Mouse (Mus musculus): ENCODE measurements around the gene Crebbp. TPM values are rescaled to one million over a fixed set of nuclear protein-coding genes. Genes with fewer than 3 reads are reported as not detected.

The Crebbp gene
- polyA plus RNA-seq, 1 experiment from 2014 or later: 22.7 TPM

- ATAC-seq: peak; percentile 56
- WGBS: 71% methylated on average over 4 of the region's 4 CpGs
- Histone ChIP-seq H3K36me3 (ENCODE audit: control insufficient read depth, insufficient read depth) (peaks cover 78% of the 10 kb centered on the region), H3K9me3 (ENCODE audit: control insufficient read depth) (no peaks in the 10 kb centered on the region), H3K27ac (ENCODE audit: low read depth, low read length) (peak overlapping the region; percentile 54), H3K9ac (ENCODE audit: low read depth, low read length) (no peak overlapping the region), H3K4me1 (replicated peaks; ENCODE audit: control insufficient read depth, insufficient read depth, low read length) (no peaks in the 10 kb centered on the region), H3K4me3 (ENCODE audit: low read depth, low read length) (no peak overlapping the region), H3K4me2 (replicated peaks; ENCODE audit: low read depth) (no peak overlapping the region), H3K27me3 (replicated peaks; ENCODE audit: control insufficient read depth, insufficient read depth, low read length) (no peaks in the 10 kb centered on the region)
- TF ChIP-seq CTCF (IDR thresholded peaks at IDR 0.05; ENCODE audit: low read depth): no peak
Observed at GRCm38 (mm10) chr16:4117072-4117471, 96.7 kb downstream of the Crebbp start.

DNA sequence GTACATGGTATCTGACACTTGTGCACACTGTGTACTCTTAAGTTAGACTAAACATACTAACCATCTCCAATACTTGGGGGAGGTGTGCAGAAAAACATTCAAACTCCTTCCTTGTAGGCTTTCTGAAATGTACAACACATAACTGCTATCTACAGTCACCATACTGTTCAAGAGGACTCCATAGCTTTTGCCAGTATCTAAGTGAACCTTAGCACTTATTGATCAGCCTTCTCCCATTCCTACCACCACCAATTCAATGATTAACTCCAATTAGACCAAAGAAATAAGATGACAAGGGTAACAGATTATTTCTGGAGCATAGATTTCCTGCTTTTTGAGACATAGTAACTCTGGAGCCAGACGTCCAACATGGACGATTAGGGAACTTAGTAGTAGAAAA, 113.4 kb downstream of the Crebbp start:
- Histone ChIP-seq H3K4me2 (replicated peaks; ENCODE audit: low read depth) (no peak overlapping the region), H3K9me3 (ENCODE audit: control insufficient read depth) (no peaks in the 10 kb centered on the region), H3K36me3 (ENCODE audit: control insufficient read depth, insufficient read depth) (peaks cover 51% of the 10 kb centered on the region), H3K4me1 (replicated peaks; ENCODE audit: control insufficient read depth, insufficient read depth, low read length) (no peaks in the 10 kb centered on the region), H3K9ac (ENCODE audit: low read depth, low read length) (no peak overlapping the region), H3K27ac (ENCODE audit: low read depth, low read length) (no peak overlapping the region; the same call in 1 of the 2 replicates), H3K4me3 (ENCODE audit: low read depth, low read length) (no peak overlapping the region), H3K27me3 (replicated peaks; ENCODE audit: control insufficient read depth, insufficient read depth, low read length) (no peaks in the 10 kb centered on the region)
- WGBS: 59% methylated on average over 2 of the region's 2 CpGs
- peak; percentile 85 for ATAC-seq
- no peak for TF ChIP-seq CTCF (IDR thresholded peaks at IDR 0.05; ENCODE audit: low read depth)

- H3K27me3 ChIP-seq (replicated peaks; ENCODE audit: control insufficient read depth, insufficient read depth, low read length): no peaks in the 10 kb centered on the region
- WGBS: 97% methylated on average over 1 of the region's 1 CpGs
- H3K9ac ChIP-seq (ENCODE audit: low read depth, low read length): no peak overlapping the region
- H3K4me1 ChIP-seq (replicated peaks; ENCODE audit: control insufficient read depth, insufficient read depth, low read length): no peaks in the 10 kb centered on the region
- H3K27ac ChIP-seq (ENCODE audit: low read depth, low read length): no peak overlapping the region
- no peak for ATAC-seq
- no peak for TF ChIP-seq CTCF (IDR thresholded peaks at IDR 0.05; ENCODE audit: low read depth)
- H3K36me3 ChIP-seq (ENCODE audit: control insufficient read depth, insufficient read depth): peaks cover 65% of the 10 kb centered on the region
- no peak overlapping the region for H3K4me2 ChIP-seq (replicated peaks; ENCODE audit: low read depth)
- H3K4me3 ChIP-seq (ENCODE audit: low read depth, low read length): no peak overlapping the region
- H3K9me3 ChIP-seq (ENCODE audit: control insufficient read depth): no peaks in the 10 kb centered on the region
Observed at GRCm38 (mm10) chr16:4097521-4097920, 116.3 kb downstream of the Crebbp start.

GRCm38 (mm10) chr16:4096898-4097297, 116.9 kb downstream of the Crebbp start:
- H3K36me3 ChIP-seq (ENCODE audit: control insufficient read depth, insufficient read depth): peaks cover 72% of the 10 kb centered on the region
- ATAC-seq: no peak
- H3K27ac ChIP-seq (ENCODE audit: low read depth, low read length): no peak overlapping the region
- no peaks in the 10 kb centered on the region for H3K4me1 ChIP-seq (replicated peaks; ENCODE audit: control insufficient read depth, insufficient read depth, low read length)
- no peaks in the 10 kb centered on the region for H3K9me3 ChIP-seq (ENCODE audit: control insufficient read depth)
- H3K9ac ChIP-seq (ENCODE audit: low read depth, low read length): no peak overlapping the region
- H3K4me2 ChIP-seq (replicated peaks; ENCODE audit: low read depth): no peak overlapping the region
- H3K27me3 ChIP-seq (replicated peaks; ENCODE audit: control insufficient read depth, insufficient read depth, low read length): no peaks in the 10 kb centered on the region
- no peak overlapping the region for H3K4me3 ChIP-seq (ENCODE audit: low read depth, low read length)
- no peak for TF ChIP-seq CTCF (IDR thresholded peaks at IDR 0.05; ENCODE audit: low read depth)

DNA sequence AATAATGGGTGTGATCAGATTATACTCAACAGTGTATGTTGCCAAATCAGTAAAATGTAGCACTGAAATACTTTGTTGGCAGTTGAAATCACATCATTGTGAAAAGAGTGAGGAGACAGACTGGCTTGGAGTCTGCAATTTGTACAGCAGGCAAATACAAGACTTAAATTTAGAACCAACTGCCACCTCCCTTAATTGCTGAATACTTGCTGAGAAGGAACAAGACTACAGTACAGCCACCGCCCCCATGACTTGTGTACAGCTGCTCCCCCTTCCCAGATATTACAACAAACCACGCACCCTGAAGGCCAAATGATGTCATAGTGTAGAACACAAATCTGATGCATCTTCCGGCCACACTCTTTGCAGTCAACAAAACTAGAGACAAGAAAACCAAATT, 117.7 kb downstream of the Crebbp start:
- ATAC-seq: no peak
- TF ChIP-seq CTCF (IDR thresholded peaks at IDR 0.05; ENCODE audit: low read depth): no peak
- H3K27ac ChIP-seq (ENCODE audit: low read depth, low read length): no peak overlapping the region
- no peaks in the 10 kb centered on the region for H3K9me3 ChIP-seq (ENCODE audit: control insufficient read depth)
- H3K4me1 ChIP-seq (replicated peaks; ENCODE audit: control insufficient read depth, insufficient read depth, low read length): no peaks in the 10 kb centered on the region
- H3K36me3 ChIP-seq (ENCODE audit: control insufficient read depth, insufficient read depth): peaks cover 79% of the 10 kb centered on the region
- H3K4me2 ChIP-seq (replicated peaks; ENCODE audit: low read depth): no peak overlapping the region
- no peaks in the 10 kb centered on the region for H3K27me3 ChIP-seq (replicated peaks; ENCODE audit: control insufficient read depth, insufficient read depth, low read length)
- H3K9ac ChIP-seq (ENCODE audit: low read depth, low read length): no peak overlapping the region
- no peak overlapping the region for H3K4me3 ChIP-seq (ENCODE audit: low read depth, low read length)
- 90% methylated on average over 3 of the region's 3 CpGs for WGBS

DNA sequence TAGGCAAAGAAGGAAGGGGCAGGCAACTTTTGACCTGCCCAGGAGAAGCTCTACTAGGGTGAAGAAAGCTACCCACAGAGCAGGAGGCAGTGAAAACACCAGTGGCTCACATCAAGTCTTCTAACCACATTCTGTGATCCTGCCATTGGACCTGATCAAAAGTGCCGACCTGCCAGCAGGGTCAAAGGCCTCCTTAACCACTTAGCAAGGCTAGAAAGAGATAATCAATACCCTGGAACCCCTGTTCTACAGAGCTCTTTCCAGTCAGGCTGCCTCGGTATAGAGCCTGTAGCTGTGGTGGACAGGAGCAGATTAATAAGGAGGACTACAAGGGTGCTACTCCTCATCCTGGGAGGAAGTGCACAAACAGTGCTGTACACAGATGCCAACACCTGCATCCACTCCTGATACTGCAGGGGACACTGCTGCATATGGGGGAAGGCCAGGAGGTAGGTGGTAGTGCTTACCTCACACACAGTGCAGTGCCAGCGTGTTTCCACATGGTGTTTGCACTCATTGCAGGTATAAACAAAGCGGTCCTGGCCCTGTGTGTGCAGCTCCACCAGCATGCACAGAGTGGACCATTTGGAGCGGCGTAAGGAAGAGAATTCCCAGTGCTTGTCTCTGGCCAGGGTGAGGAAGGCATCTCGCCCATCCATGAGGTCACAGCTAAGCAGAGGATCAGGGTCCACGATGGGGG, 126.4 kb downstream of the Crebbp start:
- TF ChIP-seq CTCF (IDR thresholded peaks at IDR 0.05; ENCODE audit: low read depth): no peak
- no peaks in the 10 kb centered on the region for H3K9me3 ChIP-seq (ENCODE audit: control insufficient read depth)
- peaks cover 77% of the 10 kb centered on the region for H3K36me3 ChIP-seq (ENCODE audit: control insufficient read depth, insufficient read depth)
- no peak overlapping the region for H3K27ac ChIP-seq (ENCODE audit: low read depth, low read length)
- H3K4me3 ChIP-seq (ENCODE audit: low read depth, low read length): no peak overlapping the region
- H3K27me3 ChIP-seq (replicated peaks; ENCODE audit: control insufficient read depth, insufficient read depth, low read length): no peaks in the 10 kb centered on the region
- WGBS: 85% methylated on average over 8 of the region's 8 CpGs
- H3K4me1 ChIP-seq (replicated peaks; ENCODE audit: control insufficient read depth, insufficient read depth, low read length): no peaks in the 10 kb centered on the region
- ATAC-seq: no peak
- H3K9ac ChIP-seq (ENCODE audit: low read depth, low read length): no peak overlapping the region
- no peak overlapping the region for H3K4me2 ChIP-seq (replicated peaks; ENCODE audit: low read depth)
